Mouse (Mus musculus): Measurements from ENCODE around the gene Cdpf1.
"Not testable (repeated sequence)": the region's sequence is repeated elsewhere in the genome, so short reads cannot be mapped to it uniquely, and the experiment has no call there.

The Cdpf1 gene

DNA sequence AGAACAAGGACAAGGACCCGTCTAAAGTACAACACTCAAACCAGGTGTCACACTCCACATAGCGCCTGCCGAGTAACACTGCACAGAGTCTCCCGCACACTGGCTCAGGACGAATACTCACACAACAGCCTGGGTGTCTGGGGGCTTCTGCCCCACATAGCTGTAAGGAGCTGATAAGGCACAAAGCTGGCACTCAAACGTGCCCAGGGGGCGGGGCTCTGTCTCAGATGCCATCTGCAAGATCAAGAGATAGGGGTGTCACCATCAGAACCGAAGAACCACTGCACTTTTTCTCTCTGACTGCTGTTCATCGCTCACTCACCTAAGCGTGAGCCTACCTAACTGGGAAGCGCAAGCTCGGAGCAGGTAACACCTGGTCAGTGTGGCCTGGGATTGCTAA lies 2.4 kb downstream of the Cdpf1 start:
- no peak for DNase-seq (ENCODE audit: extremely low read depth, low read depth, low spot score)

GRCm38 (mm10) chr15:85808434-85808833 lies 3.1 kb downstream of the Cdpf1 start:
- DNase-seq (ENCODE audit: extremely low read depth, low read depth, low spot score), result no peak

DNA sequence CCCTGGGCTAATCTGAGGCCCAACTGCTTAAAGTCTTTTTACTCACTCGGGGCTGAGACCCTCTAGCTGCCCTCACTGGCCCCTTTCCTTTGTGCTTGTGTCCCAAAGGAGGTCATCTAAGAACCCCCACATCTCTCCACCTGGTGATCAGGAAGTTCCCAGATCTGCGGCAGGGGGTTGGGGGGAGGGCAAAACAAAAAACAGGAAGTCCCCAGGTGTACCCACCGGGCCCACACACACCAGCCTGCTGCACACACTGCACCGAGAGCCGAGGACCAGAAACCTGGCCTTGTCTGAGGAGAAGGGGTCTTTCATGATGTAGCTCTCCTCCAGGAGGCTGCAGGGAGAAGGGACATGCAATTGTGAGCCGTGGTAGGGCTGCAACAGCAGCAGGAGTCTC lies 3.5 kb downstream of the Cdpf1 start:
- DNase-seq (ENCODE audit: extremely low read depth, low read depth, low spot score), result no peak

GRCm38 (mm10) chr15:85807404-85807803 lies 4.1 kb downstream of the Cdpf1 start:
- no peak for DNase-seq (ENCODE audit: extremely low read depth, low read depth, low spot score)

GRCm38 (mm10) chr15:85806886-85807285 lies 4.6 kb downstream of the Cdpf1 start:
- DNase-seq (ENCODE audit: extremely low read depth, low read depth, low spot score), result no peak

- no peak for DNase-seq (ENCODE audit: extremely low read depth, low read depth, low spot score)
Measured at GRCm38 (mm10) chr15:85802931-85803330, 8.6 kb downstream of the Cdpf1 start.

GRCm38 (mm10) chr15:85798676-85799075 lies 12.8 kb downstream of the Cdpf1 start:
- no peak for DNase-seq (ENCODE audit: extremely low read depth, low read depth, low spot score)

DNA sequence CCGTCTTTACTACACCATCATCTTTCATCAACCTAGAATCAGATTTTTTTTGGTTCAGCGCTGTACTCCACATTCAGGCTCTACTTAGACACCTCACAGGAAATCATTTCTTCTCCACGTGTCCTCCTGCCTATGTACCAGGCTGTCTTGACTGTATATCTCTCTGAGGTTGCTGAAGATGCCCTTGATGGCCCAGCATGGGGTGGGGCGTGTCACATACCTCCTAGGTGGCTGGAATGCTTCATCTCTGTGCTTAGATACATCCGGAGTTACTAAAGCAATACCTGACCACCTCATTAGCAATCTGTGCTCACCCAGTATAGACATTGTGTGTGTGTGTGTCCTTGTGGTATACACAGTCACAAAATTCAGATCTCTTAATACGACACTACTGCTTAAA lies 16.0 kb downstream of the Cdpf1 start:
- no peak for DNase-seq (ENCODE audit: extremely low read depth, low read depth, low spot score)

GRCm38 (mm10) chr15:85792819-85793218 lies 18.7 kb downstream of the Cdpf1 start:
- DNase-seq (ENCODE audit: extremely low read depth, low read depth, low spot score), result no peak

- DNase-seq (ENCODE audit: extremely low read depth, low read depth, low spot score), result no peak
Measured at GRCm38 (mm10) chr15:85791449-85791848, 20.0 kb downstream of the Cdpf1 start.

GRCm38 (mm10) chr15:85788633-85789032 lies 22.9 kb downstream of the Cdpf1 start:
- no peak for DNase-seq (ENCODE audit: extremely low read depth, low read depth, low spot score)

DNA sequence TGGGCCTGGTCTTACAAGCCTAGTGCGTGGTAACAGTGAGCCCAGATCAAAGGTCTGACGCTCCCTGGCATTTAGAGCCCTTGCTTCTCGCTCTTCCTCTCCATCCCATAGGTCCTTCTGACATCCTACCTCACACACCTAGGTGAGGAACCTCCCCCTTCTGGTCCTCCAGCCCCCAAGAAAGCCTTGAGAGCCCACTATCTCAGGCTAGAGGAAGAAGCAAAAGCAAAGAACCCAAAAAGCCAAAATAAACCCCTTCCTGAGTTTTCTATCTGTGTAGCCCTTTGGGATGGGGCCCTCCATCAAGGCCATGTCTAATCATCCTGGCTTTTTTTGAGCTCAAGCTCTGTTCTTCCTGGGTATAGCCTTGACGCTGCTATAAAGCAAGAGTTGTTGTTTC lies 23.4 kb downstream of the Cdpf1 start:
- no peak for DNase-seq (ENCODE audit: extremely low read depth, low read depth, low spot score)

DNA sequence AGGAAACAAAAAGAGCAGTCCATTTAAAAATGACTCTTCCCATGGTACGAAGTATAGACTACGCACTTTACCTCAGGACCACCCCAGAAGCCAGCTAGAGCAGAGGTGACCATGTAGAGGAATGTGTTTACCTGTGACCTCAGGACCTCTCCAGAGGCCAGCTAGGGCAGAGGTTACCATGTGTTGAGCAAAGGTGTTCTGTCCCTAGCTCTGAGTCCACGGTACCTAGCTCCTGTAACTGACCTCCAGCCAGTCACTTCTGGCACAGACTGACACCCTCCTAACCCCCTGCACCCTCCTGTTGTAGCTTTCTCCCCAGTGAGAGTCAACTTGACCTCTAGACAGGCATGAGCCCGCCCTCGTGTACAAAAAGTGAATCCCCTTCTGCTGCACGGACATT lies 24.0 kb downstream of the Cdpf1 start:
- no peak for DNase-seq (ENCODE audit: extremely low read depth, low read depth, low spot score)

GRCm38 (mm10) chr15:85786711-85787110 lies 24.8 kb downstream of the Cdpf1 start:
- DNase-seq (ENCODE audit: extremely low read depth, low read depth, low spot score), result no peak

DNA sequence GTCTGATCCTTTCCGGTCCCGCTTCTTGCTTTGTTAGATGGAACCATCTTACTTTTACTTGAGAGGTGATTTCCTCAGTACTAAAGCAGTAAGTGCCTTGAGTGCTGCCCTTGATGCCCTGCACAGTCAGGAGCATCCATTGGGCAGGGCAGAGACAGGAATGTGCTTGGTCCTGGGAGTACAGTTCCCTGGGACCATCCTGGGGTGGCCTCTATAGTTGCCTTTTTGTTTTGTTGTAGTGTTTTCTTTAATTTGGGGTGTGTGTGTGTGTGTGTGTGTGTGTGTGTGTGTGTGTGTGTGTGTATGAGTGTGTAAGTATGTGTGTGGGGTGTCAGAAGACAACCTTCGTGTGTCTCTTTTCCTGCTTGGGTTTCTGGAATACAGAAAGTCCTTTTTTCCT lies 27.2 kb downstream of the Cdpf1 start:
- DNase-seq (ENCODE audit: extremely low read depth, low read depth, low spot score), result no peak

- DNase-seq (ENCODE audit: extremely low read depth, low read depth, low spot score), result no peak
Measured at GRCm38 (mm10) chr15:85783146-85783545, 28.4 kb downstream of the Cdpf1 start.

DNA sequence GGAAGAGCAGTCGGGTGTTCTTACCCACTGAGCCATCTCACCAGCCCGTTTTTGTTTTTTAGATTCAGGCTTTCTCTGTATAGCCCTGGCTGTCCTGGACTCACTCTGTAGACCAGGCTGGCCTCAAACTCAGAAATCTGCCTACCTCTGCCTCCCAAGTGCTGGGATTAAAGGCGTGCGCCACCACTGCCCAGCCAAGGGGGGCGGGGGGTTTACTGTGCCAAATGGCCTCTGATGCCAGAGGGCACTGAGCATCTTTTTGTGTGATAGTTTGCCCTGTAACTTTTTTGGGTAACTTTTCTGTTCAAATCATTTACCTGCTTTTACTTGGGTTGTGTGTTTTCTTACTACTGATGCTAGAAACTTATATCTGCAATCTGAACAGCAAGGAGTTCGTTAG lies 32.6 kb downstream of the Cdpf1 start:
- not testable (repeated sequence) for DNase-seq (ENCODE audit: extremely low read depth, low read depth, low spot score)

GRCm38 (mm10) chr15:85776771-85777170 lies 34.7 kb downstream of the Cdpf1 start:
- DNase-seq (ENCODE audit: extremely low read depth, low read depth, low spot score), result no peak

GRCm38 (mm10) chr15:85776241-85776640 lies 35.3 kb downstream of the Cdpf1 start:
- DNase-seq (ENCODE audit: extremely low read depth, low read depth, low spot score), result no peak

DNA sequence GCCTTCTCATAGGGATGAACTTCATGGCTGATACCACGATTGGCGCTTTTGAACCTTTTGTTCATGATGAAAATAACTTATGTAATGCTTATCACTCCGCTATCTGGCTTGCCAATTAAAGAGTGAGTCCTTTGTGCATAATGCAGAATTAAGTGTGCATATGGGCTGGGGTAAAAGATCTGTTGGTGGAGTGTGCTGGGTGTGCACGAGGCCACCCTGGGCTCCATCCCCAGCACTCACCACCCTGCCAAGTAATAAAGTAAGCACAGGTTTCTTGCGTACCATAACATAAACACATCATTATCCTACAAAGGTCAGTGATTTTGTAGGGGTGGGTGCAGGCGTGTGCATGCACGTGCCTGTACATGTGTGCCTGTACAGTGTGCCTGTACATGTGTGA lies 36.5 kb downstream of the Cdpf1 start:
- DNase-seq (ENCODE audit: extremely low read depth, low read depth, low spot score), result no peak

- no peak for DNase-seq (ENCODE audit: extremely low read depth, low read depth, low spot score)
Measured at GRCm38 (mm10) chr15:85774419-85774818, 37.1 kb downstream of the Cdpf1 start.

- no peak for DNase-seq (ENCODE audit: extremely low read depth, low read depth, low spot score)
Measured at GRCm38 (mm10) chr15:85772146-85772740, 39.3 kb downstream of the Cdpf1 start.

DNA sequence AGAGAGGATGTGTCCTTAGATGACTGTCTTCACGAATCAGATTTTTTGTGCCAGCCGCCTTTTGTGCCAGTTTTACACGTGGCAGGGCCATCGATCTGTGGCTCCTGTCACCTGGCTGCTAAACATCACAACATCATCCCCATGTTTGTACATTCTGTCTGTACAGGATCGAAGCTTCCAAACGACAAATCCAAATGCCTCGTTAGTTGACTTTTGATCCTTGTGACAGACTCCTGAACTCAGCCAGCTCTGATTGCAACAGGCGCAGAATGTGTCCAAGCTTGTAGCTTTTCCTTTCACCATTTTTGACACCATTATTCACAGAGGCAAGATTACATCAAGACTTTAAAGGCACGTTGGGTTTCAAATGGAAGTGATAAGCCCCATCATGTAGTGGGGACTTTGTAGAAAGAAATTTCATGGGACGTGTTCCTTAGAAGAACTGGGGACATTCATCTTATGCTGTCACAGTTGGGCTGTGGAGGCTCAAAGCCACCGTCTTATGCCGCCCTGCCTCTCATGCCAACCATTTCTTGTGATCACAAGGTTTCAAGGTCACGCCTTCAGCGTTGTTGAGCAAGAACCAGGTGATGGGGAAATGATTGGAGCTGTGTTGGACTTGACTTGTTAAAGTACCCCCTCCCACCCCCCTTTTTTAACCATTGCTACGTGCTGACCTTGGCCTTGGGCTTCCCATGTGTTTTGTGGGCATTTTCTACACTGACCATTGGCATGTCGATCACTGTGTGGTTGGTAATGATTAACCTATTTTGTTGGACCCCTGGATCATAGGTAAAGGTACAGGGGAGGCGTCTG lies 40.0 kb downstream of the Cdpf1 start:
- peak; percentile 92 for DNase-seq (ENCODE audit: extremely low read depth, low read depth, low spot score)
